Mouse (Mus musculus): ENCODE data around the gene Rgs9bp. TPM values are rescaled to one million over a fixed set of nuclear protein-coding genes. Genes with fewer than 3 reads are reported as not detected.

The Rgs9bp gene
- total RNA-seq (2021), result under 1 TPM; 0.22 to 0.52 TPM
- long read RNA-seq, experiment 1, full-length matches to known transcripts, result 1 of 1 reads
- long read RNA-seq, experiment 1, partial matches to known transcripts, result 0 of 1 reads
- long read RNA-seq, experiment 1, other reads (novel, unspliced or antisense), result 0 of 1 reads
- long read RNA-seq, experiment 2, result 0 reads

DNA sequence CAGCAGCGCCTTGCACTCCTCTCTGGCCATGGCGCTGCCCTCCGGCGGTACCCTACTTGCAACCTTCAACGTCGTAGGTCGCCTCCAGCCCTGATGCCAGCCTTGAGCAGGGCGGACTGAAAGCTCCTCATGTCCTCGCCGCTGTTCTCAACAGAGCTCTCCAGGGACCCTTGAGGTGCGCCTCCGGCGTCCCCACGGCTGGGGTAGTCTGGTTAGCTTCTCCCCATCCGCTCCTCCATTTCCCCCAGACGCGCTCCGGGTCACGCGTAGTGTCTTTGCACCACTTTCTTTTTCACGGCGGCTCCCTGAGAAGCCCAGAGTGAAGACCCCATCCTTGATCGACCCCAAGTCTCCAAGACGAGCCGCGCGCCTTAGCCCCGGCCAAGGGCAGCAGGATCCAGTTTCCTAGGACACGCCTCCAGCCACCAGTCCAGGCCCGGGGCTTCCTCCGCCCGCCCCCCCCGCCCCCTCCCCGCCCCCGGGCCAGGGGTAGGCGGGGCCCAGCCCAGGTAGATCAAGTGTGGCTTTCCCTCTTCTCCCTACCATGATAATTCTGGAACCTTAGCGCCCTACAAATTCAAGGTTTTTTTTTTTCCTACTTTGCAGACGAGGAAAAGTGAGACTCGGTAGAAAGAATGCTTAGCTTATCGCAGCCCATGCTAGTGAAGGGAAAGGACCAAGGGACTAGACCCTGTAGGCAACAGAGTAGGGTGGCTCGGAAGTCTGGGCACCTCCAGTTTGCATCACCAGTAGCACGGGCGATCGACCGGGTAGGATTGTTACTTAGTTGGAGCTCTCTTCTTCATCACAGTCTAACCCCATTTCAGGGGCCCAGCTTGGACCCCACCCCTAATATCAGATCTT is at the start of gene Rgs9bp:
Gene Rgs9bp (minus strand): TSS at position 392 of the 864 bp plus-strand sequence.
- peak in 1 of 2 experiments; percentile 34 for DNase-seq (ENCODE audit: low spot score in 2 of 2)

DNA sequence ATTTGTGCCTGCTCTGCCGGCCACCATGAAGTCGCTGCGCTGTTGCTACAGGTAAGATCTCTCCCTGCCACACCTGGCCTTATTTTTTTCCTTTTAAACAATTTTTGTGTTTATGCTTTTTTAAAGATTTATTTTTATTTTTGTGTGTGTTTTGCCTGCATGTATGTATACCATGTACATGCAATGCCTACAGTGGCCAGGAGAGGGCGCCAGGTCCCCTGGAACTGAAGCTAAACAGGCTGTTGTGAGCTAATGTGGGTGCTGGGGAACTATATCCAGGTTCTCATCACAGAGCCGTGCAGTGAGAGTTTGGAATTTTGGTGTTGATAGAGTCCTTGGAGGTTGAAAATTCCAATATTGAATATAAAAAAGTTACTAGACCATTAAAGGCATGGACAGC is 43.1 kb upstream of the Rgs9bp start:
- DNase-seq (ENCODE audit: low spot score in 2 of 2), result no peak

DNA sequence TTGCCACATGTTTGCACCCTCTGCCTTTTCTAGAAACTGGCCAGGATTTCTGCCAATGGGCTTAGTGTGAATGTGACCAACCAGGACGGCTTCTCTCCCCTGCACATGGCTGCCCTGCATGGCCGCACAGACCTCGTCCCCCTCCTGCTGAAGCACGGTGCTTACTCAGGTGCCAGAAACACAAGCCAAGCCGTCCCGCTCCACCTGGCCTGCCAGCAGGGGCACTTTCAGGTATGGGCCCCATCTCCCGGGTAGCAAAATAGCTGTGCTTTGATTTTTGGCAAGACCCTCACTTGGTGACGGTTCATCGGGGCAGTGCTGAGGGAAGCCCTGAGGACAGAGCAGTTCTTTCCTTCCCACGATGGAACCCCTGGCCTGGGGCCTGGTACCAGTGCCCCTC is 42.0 kb upstream of the Rgs9bp start:
- no peak for DNase-seq (ENCODE audit: low spot score in 2 of 2)

- no peak for DNase-seq (ENCODE audit: low spot score in 2 of 2)
Measured at GRCm38 (mm10) chr7:35626038-35626437, 40.7 kb upstream of the Rgs9bp start.

DNA sequence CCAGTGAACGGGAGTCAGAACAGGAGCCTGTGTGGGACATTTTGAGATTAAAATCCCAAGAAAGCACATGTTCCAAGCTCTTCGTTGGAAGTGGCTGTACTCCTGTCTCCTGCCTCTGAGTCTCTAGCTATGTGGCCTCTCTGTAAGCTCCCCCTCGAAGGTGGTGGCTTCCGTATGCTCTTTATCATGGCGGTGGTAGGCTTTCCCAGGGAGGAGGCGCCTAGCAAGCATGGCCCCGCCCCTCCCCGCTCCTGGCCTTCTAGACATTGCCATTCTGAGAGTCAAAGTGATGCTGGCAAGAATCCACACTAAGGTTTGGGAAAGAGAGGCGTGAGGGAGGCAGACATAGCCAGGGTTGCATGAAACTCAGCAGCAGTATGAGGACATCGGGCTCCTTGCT is 37.2 kb upstream of the Rgs9bp start:
- DNase-seq (ENCODE audit: low spot score in 2 of 2), result no peak

GRCm38 (mm10) chr7:35617513-35617912 is 32.1 kb upstream of the Rgs9bp start:
- no peak for DNase-seq (ENCODE audit: low spot score in 2 of 2)

DNA sequence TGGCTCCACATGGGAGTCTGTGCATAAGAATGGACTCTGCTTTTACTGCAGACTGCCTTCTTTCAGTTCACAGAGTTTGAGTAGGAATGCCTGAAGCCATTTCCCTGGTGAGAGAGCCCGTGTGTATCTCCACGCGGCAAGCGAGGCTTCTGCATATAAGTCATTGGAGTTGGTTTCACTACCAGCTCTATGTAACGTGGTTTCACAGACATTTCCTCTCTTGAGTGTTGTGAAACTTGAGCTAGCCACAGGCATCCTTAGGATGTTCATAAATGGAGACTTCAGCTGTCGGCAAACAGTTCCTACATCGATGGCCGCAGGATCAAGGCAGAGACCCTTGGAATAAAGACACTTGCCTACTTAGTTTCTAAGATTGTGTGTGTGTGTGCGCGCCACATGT is 23.9 kb upstream of the Rgs9bp start:
- DNase-seq (ENCODE audit: low spot score in 2 of 2), result no peak

- no peak for DNase-seq (ENCODE audit: low spot score in 2 of 2)
Measured at GRCm38 (mm10) chr7:35606816-35607215, 21.4 kb upstream of the Rgs9bp start.

DNA sequence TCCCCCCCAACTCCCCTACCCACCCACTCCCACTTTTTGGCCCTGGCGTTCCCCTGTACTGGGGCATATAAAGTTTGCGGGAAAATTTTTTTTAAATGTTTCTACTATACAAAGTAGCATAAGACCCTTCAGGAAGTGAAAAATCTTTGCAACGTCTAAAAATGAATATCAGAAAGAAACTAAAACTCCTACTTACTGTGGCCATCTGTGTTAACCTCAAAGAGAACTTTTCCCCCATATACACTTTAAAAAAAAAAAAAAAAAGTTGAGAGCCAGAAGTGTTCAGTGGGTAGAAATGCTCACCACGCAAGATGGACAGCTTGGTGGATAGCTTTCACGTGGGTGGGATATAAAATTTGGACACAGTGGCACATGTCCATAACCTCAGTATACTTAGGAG is 17.4 kb upstream of the Rgs9bp start:
- DNase-seq (ENCODE audit: low spot score in 2 of 2), result no peak

- DNase-seq (ENCODE audit: low spot score in 2 of 2), result no peak
Measured at GRCm38 (mm10) chr7:35601106-35601505, 15.7 kb upstream of the Rgs9bp start.

DNA sequence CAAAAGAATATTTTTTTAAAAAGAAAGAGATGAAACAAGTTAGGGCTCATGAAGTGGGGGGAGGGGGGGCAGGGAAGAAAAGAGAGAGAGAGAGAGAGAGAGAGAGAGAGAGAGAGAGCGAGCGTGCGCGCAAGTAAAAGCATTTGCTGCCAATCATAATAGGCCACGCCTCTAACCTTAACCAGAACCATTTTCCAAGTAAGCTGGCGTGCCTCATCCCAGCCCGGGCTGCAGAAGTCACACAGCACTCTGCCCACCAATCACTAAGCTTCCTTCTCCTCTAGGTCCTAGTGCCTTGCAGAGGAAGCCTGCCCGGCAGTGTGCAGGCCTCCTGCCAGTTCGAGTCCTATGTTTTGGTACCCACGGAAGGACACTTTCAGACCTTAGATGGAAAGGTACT is 14.6 kb upstream of the Rgs9bp start:
- no peak for DNase-seq (ENCODE audit: low spot score in 2 of 2)

- DNase-seq (ENCODE audit: low spot score in 2 of 2), result no peak
Measured at GRCm38 (mm10) chr7:35599492-35599891, 14.1 kb upstream of the Rgs9bp start.

GRCm38 (mm10) chr7:35594311-35594710 is 8.9 kb upstream of the Rgs9bp start:
- DNase-seq (ENCODE audit: low spot score in 2 of 2), result no peak

- peak in 1 of 2 experiments; percentile 24 for DNase-seq (ENCODE audit: low spot score in 2 of 2)
Measured at GRCm38 (mm10) chr7:35590731-35591191, 5.4 kb upstream of the Rgs9bp start.

DNA sequence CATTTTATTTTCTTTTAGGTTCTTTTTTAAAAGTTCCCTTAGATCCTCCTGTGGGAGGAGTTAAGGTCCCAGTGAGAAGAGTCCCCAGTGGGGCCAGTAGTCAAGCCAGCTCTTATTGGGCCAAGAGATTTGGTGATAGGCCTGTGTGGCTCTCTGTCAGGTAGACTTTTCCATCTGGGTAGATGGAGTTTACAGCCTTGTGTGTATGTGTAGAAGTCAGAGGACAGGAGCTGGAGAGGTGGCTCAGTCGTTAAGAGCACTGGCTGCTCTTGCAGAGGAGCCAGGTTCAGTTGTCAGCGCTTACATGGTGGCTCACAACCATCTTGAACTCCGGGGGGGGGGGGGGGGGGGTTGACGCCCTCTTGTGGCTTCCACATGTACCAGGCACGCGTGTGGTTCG is 4.1 kb upstream of the Rgs9bp start:
- DNase-seq (ENCODE audit: low spot score in 2 of 2), result no peak

- DNase-seq (ENCODE audit: low spot score in 2 of 2), result no peak
Measured at GRCm38 (mm10) chr7:35588680-35589428, 3.5 kb upstream of the Rgs9bp start.

GRCm38 (mm10) chr7:35587728-35588127 is 2.3 kb upstream of the Rgs9bp start:
- DNase-seq (ENCODE audit: low spot score in 2 of 2), result no peak

DNA sequence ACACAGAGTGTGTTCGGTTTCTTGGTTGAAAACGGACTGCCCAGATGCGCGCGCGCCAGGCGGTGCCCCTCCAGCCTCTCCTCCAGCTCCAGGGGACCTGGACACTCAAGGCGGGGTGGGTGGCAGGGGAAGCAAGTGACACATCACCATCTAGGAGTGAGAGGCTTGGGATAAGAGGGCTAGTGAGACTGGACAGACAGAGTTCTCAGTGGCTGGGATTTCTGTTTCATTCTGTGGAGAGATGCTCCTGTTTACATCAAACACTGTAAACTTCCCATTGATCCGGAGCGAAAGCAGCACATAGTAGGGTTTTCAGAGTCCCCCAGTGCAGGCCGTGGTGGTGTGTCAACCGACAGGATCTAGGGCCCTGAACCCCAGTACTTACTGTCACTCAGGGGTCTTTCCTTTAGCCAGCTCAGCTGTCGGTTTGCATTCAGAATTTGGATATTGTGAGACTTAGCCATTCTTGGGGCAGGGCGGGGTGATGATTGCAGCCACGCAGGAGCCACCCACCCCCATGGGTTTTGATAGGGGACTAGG is 1.6 kb upstream of the Rgs9bp start:
- DNase-seq (ENCODE audit: low spot score in 2 of 2), result no peak

GRCm38 (mm10) chr7:35586055-35586905 is 898 bp upstream of the Rgs9bp start, which contains the start of gene Ankrd27:
Ankrd27 (plus strand) TSS chr7:35586244.
- DNase-seq (ENCODE audit: low spot score in 2 of 2), result peak; percentile 80 to 91

- peak in 1 of 2 experiments; percentile 36 for DNase-seq (ENCODE audit: low spot score in 2 of 2)
Measured at GRCm38 (mm10) chr7:35584786-35585190, 594 bp downstream of the Rgs9bp start.
